Mouse (Mus musculus): ENCODE data around the gene Fam126a. TPM values are rescaled to one million over a fixed set of nuclear protein-coding genes. Genes with fewer than 3 reads are reported as not detected.

The Fam126a gene
- polyA plus RNA-seq, 1 experiment: 7.8 TPM

- Histone ChIP-seq H3K4me2 (ENCODE audit: low read depth) (no peak overlapping the region), H3K4me3 (no peak overlapping the region), H3K36me3 (ENCODE audit: control insufficient read depth, insufficient read depth) (peaks cover 4% of the 10 kb centered on the region), H3K79me2 (ENCODE audit: control insufficient read depth, insufficient read depth) (no peaks in the 10 kb centered on the region), H3ac (ENCODE audit: control insufficient read depth, insufficient read length) (no peak overlapping the region), H3K27me3 (ENCODE audit: control insufficient read depth, insufficient read depth, insufficient read length) (no peaks in the 10 kb centered on the region)
- TF ChIP-seq REST (IDR thresholded peaks at IDR 0.05; ENCODE audit: insufficient read depth, insufficient read length) (no peak), SRF (IDR thresholded peaks at IDR 0.05; ENCODE audit: control insufficient read depth, insufficient read length, low read depth) (no peak), MYOD1 (IDR thresholded peaks at IDR 0.05; ENCODE audit: control insufficient read depth in 1 of 3, insufficient read length in 2 of 3, low read depth in 2 of 3) (no peak), E2F4 (IDR thresholded peaks at IDR 0.05; ENCODE audit: insufficient read depth) (no peak), POLR2AphosphoS2 (IDR thresholded peaks at IDR 0.05; ENCODE audit: insufficient read length, low read depth) (no peak), USF1 (IDR thresholded peaks at IDR 0.05; ENCODE audit: low read depth) (no peak)
Observed at GRCm38 (mm10) chr5:23978516-23978915, 52.0 kb downstream of the Fam126a start.

- Histone ChIP-seq H3K4me2 (ENCODE audit: low read depth) (no peak overlapping the region), H3K79me2 (ENCODE audit: control insufficient read depth, insufficient read depth) (no peaks in the 10 kb centered on the region), H3K4me3 (no peak overlapping the region), H3ac (ENCODE audit: control insufficient read depth, insufficient read length) (no peak overlapping the region), H3K27me3 (ENCODE audit: control insufficient read depth, insufficient read depth, insufficient read length) (no peaks in the 10 kb centered on the region), H3K36me3 (ENCODE audit: control insufficient read depth, insufficient read depth) (no peaks in the 10 kb centered on the region)
- TF ChIP-seq SRF (IDR thresholded peaks at IDR 0.05; ENCODE audit: control insufficient read depth, insufficient read length, low read depth) (no peak), MYOG (IDR thresholded peaks at IDR 0.05; ENCODE audit: control insufficient read depth in 1 of 3, insufficient read depth in 1 of 3, insufficient read length in 2 of 3, low read depth in 2 of 3) (no peak), MYOD1 (IDR thresholded peaks at IDR 0.05; ENCODE audit: control insufficient read depth in 1 of 3, insufficient read length in 2 of 3, low read depth in 2 of 3) (no peak), TCF12 (IDR thresholded peaks at IDR 0.05; ENCODE audit: insufficient read depth, poor library complexity, severe bottlenecking) (no peak), TCF3 (IDR thresholded peaks at IDR 0.05; ENCODE audit: insufficient read length, low read depth) (no peak), E2F4 (IDR thresholded peaks at IDR 0.05; ENCODE audit: insufficient read depth) (no peak), REST (IDR thresholded peaks at IDR 0.05; ENCODE audit: insufficient read depth, insufficient read length) (no peak), MAX (IDR thresholded peaks at IDR 0.05; ENCODE audit: low read depth) (no peak), CEBPB (IDR thresholded peaks at IDR 0.05; ENCODE audit: insufficient read depth, poor library complexity, severe bottlenecking) (no peak), POLR2AphosphoS2 (IDR thresholded peaks at IDR 0.05; ENCODE audit: insufficient read length, low read depth) (no peak), POLR2A (IDR thresholded peaks at IDR 0.05; ENCODE audit: insufficient read length, low read depth) (no peak), USF1 (IDR thresholded peaks at IDR 0.05; ENCODE audit: low read depth) (no peak)
Observed at GRCm38 (mm10) chr5:23974994-23975575, 55.4 kb downstream of the Fam126a start.

- H3K79me2 ChIP-seq (ENCODE audit: control insufficient read depth, insufficient read depth): no peaks in the 10 kb centered on the region
- TF ChIP-seq TCF12 (IDR thresholded peaks at IDR 0.05; ENCODE audit: insufficient read depth, poor library complexity, severe bottlenecking) (no peak), MYOD1 (IDR thresholded peaks at IDR 0.05; ENCODE audit: control insufficient read depth in 1 of 3, insufficient read length in 2 of 3, low read depth in 2 of 3) (no peak), MAX (IDR thresholded peaks at IDR 0.05; ENCODE audit: low read depth) (no peak), USF1 (IDR thresholded peaks at IDR 0.05; ENCODE audit: low read depth) (no peak)
- no peak overlapping the region for H3K4me3 ChIP-seq
- H3K4me2 ChIP-seq (ENCODE audit: low read depth): no peak overlapping the region
- no peaks in the 10 kb centered on the region for H3K27me3 ChIP-seq (ENCODE audit: control insufficient read depth, insufficient read depth, insufficient read length)
- H3ac ChIP-seq (ENCODE audit: control insufficient read depth, insufficient read length): no peak overlapping the region
- no peaks in the 10 kb centered on the region for H3K36me3 ChIP-seq (ENCODE audit: control insufficient read depth, insufficient read depth)
Observed at GRCm38 (mm10) chr5:23967705-23968104, 62.8 kb downstream of the Fam126a start.

GRCm38 (mm10) chr5:23964599-23965165 lies 65.8 kb downstream of the Fam126a start:
- H3K4me2 ChIP-seq (ENCODE audit: low read depth): no peak overlapping the region
- H3K79me2 ChIP-seq (ENCODE audit: control insufficient read depth, insufficient read depth): no peaks in the 10 kb centered on the region
- H3K4me3 ChIP-seq: no peak overlapping the region
- H3K27me3 ChIP-seq (ENCODE audit: control insufficient read depth, insufficient read depth, insufficient read length): no peaks in the 10 kb centered on the region
- TF ChIP-seq POLR2AphosphoS2 (IDR thresholded peaks at IDR 0.05; ENCODE audit: insufficient read length, low read depth): no peak
- no peak for TF ChIP-seq REST (IDR thresholded peaks at IDR 0.05; ENCODE audit: insufficient read depth, insufficient read length)
- no peak for TF ChIP-seq E2F4 (IDR thresholded peaks at IDR 0.05; ENCODE audit: insufficient read depth)
- no peak for TF ChIP-seq SRF (IDR thresholded peaks at IDR 0.05; ENCODE audit: control insufficient read depth, insufficient read length, low read depth)
- no peak for TF ChIP-seq POLR2A (IDR thresholded peaks at IDR 0.05; ENCODE audit: insufficient read length, low read depth)
- TF ChIP-seq MYOG (IDR thresholded peaks at IDR 0.05; ENCODE audit: control insufficient read depth in 1 of 3, insufficient read depth in 1 of 3, insufficient read length in 2 of 3, low read depth in 2 of 3): no peak
- H3K36me3 ChIP-seq (ENCODE audit: control insufficient read depth, insufficient read depth): no peaks in the 10 kb centered on the region
- H3ac ChIP-seq (ENCODE audit: control insufficient read depth, insufficient read length): no peak overlapping the region

GRCm38 (mm10) chr5:23953047-23953446 lies 77.4 kb downstream of the Fam126a start:
- Histone ChIP-seq H3ac (ENCODE audit: control insufficient read depth, insufficient read length) (no peak overlapping the region), H3K4me3 (no peak overlapping the region), H3K4me2 (ENCODE audit: low read depth) (no peak overlapping the region), H3K36me3 (ENCODE audit: control insufficient read depth, insufficient read depth) (no peaks in the 10 kb centered on the region), H3K79me2 (ENCODE audit: control insufficient read depth, insufficient read depth) (no peaks in the 10 kb centered on the region), H3K27me3 (ENCODE audit: control insufficient read depth, insufficient read depth, insufficient read length) (no peaks in the 10 kb centered on the region)
- TF ChIP-seq POLR2AphosphoS2 (IDR thresholded peaks at IDR 0.05; ENCODE audit: insufficient read length, low read depth) (no peak), TCF12 (IDR thresholded peaks at IDR 0.05; ENCODE audit: insufficient read depth, poor library complexity, severe bottlenecking) (no peak), E2F4 (IDR thresholded peaks at IDR 0.05; ENCODE audit: insufficient read depth) (no peak), MYOG (IDR thresholded peaks at IDR 0.05; ENCODE audit: control insufficient read depth in 1 of 3, insufficient read depth in 1 of 3, insufficient read length in 2 of 3, low read depth in 2 of 3) (no peak), TCF3 (IDR thresholded peaks at IDR 0.05; ENCODE audit: insufficient read length, low read depth) (no peak), MAX (IDR thresholded peaks at IDR 0.05; ENCODE audit: low read depth) (no peak), REST (IDR thresholded peaks at IDR 0.05; ENCODE audit: insufficient read depth, insufficient read length) (no peak), USF1 (IDR thresholded peaks at IDR 0.05; ENCODE audit: low read depth) (no peak), CEBPB (IDR thresholded peaks at IDR 0.05; ENCODE audit: insufficient read depth, poor library complexity, severe bottlenecking) (no peak), SRF (IDR thresholded peaks at IDR 0.05; ENCODE audit: control insufficient read depth, insufficient read length, low read depth) (no peak)

All from myocyte (in vitro differentiated cells).